Mouse (Mus musculus) lung, postnatal 4 days (tissue): ENCODE measurements at regions not wholly inside any gene's neighbourhood (a gene's known extent, or its start where the extent isn't known, plus 50 kb on each side); places are given as distances from the start of the nearest gene placed in this dataset.

Source experiments
- DNase-seq, 2 experiments: peaks; one replicate each; pipeline ENCODE4 v3.0.0; 2021

- DNase-seq, result no peak
These were observed 189.6 kb upstream of the Nrp1 start for GRCm38 (mm10) chr8:128168819-128169218.

DNA sequence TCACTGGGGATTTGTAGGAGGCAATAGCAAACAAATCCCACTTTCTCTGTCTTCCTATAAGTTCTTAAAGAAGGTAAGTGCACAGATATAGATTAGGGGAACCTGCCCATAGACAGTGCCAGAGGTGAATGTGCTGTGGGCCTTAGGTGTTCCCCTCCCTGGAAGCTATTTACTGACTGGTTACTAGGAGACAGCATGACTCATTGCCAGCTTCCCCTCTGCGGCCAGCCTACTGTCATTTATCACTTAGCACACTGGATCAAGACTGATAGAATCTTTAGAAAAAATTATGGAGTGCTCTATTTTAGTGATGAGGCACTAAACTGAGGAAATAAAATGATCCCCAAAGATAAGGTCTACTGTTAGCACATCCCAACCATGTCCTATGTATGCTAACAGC lies 187.3 kb upstream of the Nrp1 start:
- DNase-seq, result no peak

DNA sequence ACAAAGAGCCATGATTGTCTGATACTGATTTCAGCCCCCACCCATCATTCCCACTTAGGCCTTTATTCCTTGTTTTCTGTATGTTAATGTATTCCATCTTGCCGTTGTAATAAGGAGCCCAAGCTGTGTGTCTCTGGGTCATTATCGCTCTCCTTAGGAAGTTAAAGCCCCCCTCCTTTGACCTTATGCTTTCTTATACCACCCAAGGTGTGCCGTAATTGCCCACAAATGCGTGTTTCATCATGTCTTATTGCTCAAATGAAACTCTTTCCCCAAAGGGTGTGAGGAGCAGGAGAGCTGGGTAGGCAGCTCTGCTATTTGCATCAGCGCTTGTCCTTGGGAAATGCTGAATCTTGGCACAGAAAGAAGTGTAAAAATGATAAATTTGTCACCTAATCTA lies 178.2 kb upstream of the Nrp1 start:
- DNase-seq, result no peak

DNA sequence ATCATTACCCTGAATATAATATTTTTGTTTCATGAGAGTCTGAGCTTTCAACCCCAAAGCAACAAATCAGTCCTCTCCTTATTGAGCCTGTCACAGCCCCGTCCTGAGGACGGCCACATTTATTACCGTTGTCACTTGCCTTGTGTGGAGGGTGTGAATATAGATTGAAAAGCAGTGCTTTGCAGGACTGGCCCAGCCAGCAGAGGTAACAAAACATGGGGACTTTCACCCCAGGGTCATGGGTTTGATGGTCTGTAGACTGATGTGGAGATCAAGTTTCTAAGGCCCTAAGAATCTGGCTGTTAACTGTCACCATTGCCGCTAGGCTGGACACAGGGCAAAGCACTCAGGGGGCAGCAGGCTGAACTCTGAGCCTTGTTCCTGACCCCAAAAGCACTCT lies 175.3 kb upstream of the Nrp1 start:
- DNase-seq, result no peak

DNA sequence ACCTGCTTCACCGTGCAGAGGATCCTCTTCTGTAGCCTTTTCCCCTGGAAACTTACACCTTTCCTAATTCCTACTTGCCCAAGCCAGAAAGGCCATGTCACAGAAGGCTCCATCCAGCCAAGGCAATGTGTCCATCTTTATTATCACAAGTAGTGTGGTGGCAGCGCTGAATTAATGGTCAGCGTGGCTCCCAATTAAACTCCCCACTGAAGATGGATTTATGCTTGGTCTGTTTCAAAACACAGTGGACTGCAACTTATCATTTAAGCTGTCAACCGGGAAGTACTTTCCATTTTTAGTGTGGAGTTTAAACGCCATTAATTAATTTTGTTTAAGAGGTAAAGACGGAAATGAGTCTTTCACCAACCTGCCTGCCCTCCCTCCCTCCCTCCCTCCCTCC lies 170.1 kb upstream of the Nrp1 start:
- no peak for DNase-seq

DNA sequence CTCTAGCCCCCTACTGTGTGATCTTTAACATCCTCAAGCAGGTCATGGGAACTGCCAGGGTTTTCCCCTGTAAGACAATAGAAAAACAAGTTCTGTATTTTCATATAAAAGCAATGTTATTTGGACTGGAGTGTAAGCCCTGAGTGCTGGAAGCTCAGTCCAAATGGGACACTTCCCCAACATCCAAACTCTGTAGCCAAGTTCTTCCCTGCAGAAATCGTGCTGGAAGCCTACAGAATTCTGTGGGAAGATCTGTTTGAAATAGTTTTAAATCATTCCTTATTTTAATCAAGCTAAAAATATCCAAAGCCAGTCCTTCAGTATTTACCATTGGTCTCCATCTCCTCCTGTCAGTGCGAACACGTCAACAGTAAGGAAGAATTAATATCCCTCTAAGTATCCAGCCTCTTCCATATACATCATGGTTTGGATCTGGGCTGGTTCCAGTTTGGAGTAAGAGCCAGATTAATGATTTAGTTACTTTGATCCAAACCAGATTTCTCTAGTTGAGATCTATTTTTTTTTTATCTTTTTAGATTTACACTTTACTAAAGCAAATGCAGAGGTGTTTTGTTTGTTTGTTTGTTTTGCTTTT lies 165.0 kb upstream of the Nrp1 start:
- DNase-seq, result no peak

GRCm38 (mm10) chr8:128200815-128201214 lies 157.6 kb upstream of the Nrp1 start:
- no peak for DNase-seq

GRCm38 (mm10) chr8:128201635-128202034 lies 156.8 kb upstream of the Nrp1 start:
- DNase-seq, result no peak

- DNase-seq, result no peak
These were observed 156.1 kb upstream of the Nrp1 start for GRCm38 (mm10) chr8:128202158-128202886.

DNA sequence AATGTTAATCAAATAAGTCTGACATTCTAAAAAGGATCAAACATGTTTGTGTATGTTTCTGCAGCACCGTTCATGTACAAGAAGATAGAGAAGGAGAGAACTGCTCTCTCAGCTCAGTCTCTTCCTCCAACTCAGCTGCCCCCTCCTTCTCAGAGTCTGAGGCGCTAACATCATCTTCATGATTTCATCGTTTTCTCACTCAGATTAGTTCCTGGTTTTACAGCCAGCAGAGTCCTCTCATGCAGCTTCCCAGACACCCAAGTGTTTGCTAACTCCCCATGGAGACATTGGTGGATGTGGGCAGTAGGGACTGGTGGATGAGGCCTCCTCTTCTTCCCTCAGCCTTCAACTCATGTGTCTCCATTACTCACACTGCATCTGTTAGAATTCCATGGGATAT lies 153.6 kb upstream of the Nrp1 start:
- no peak for DNase-seq

DNA sequence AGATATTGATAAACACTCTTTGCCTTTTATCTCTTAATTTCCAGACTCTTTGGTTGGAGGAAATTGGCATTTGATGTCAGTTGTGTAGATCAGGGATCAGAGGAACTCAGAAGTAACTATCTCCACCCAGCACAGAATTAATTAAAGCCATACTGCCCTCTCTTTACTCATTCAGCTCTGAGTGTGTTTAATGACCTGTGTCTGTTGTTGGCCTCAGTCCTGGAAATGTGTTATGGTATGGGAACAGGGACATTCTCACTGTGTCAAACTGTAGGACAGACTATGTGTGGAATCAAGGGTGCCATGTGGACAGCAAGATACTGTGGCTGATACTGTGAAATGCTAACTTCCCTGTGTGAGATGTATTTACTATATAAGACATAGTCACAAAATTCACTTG lies 151.3 kb upstream of the Nrp1 start:
- DNase-seq, result no peak

DNA sequence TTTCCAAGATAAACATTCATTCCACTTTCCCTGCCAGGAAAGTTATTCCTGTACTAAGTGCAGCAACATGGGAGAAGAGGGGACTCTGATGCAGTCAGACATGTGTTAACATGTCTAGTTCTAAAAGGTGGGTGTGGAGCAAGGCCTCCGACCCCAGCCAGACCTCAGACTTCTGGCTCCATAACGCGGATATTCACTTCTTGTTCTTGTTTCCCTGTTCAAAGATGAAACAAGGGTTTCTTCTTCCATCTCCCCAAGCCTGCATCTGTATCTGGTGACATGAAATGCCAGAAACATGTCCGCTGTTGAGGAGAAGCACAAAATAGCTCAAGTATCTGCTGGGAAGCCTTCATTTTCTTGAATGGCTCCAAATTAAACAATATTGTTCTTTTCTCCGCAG lies 147.6 kb upstream of the Nrp1 start:
- no peak for DNase-seq

- DNase-seq, result no peak
These were observed 146.2 kb upstream of the Nrp1 start for GRCm38 (mm10) chr8:128212223-128212622.

- peak in 1 of 2 experiments; percentile 24 for DNase-seq
These were observed 144.1 kb upstream of the Nrp1 start for GRCm38 (mm10) chr8:128214256-128214655.

DNA sequence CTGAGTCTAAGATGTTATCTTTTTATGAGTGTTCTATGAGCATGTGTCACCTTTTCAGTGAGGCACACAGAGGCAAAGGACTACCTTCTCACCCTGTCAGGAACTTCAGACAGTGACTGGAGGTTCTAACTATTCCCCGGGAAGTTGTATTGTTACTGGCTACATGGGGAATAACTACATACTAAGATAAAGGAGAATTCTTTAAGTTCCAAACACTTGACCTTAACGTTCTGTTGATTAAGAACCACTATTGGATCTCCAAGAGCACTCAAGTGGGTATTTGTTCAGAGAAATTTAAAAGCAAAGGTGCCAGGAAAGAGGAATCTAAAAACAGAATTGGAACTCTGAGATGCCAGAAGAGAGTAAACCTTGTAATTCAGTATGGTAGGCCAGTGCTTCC lies 139.5 kb upstream of the Nrp1 start:
- DNase-seq, result no peak

GRCm38 (mm10) chr8:128219539-128219938 lies 138.9 kb upstream of the Nrp1 start:
- peak; percentile 66 to 75 for DNase-seq

- no peak for DNase-seq
These were observed 135.3 kb upstream of the Nrp1 start for GRCm38 (mm10) chr8:128223092-128223491.

DNA sequence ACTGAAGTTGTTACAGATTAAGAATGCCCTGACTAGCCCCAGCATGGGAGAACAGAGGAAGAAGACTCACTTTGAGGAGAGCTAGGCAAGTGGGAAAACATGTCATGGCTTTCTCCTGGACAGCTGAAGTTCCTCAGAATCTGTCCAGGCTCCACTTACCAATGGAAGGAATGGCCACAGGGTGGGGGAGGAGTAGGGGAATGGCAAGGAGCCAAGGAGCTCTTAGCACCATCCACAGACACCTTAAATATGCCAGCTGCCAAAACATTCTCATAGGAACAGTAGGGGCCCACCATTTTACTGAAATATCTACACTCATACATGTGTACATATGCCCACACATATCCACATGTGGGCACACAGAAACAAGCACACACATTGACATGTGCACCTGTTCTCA lies 134.9 kb upstream of the Nrp1 start:
- peak in 1 of 2 experiments; percentile 28 for DNase-seq

GRCm38 (mm10) chr8:128225123-128225522 lies 133.3 kb upstream of the Nrp1 start:
- DNase-seq, result no peak

GRCm38 (mm10) chr8:128235071-128235470 lies 123.3 kb upstream of the Nrp1 start:
- DNase-seq, result no peak

DNA sequence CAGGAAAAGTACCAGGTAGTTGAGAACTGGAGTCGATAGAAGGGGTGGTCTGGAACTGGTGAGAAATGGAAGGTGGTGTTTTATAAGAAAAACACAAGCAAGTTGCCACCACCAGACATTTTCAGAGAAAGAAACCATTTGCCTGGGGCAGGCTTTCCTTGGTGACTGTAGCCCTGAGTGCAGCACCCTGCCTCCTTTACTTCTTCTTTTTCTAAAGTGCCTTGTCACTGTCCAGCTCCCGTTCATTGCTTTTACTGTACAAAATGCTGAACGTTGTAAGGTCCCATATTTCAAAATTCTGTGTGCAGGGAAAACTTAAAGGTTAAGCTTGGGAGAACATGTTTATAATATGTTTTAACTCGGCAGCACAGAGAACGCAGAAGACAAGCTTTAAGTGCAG lies 122.9 kb upstream of the Nrp1 start:
- no peak for DNase-seq

DNA sequence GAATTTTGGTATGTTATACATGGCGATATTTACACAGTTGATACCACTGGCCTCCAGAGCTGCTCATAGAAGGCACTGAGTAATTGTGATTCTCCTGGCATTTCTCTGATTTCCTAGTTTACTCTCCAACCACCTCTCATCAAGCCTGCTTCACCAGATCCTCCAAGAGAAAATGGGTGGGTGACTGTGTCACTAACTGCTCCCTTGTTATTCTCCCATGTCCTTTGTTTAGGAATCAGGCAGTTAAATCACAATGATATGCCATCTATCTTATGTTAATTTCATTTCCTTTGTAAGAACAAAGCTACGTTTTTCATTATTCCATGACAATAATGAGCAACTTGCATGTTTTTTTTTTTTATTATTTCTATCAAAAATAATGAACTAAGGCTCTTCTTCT lies 122.3 kb upstream of the Nrp1 start:
- DNase-seq, result no peak

GRCm38 (mm10) chr8:128238948-128239347 lies 119.5 kb upstream of the Nrp1 start:
- DNase-seq, result no peak

- no peak for DNase-seq
These were observed 118.6 kb upstream of the Nrp1 start for GRCm38 (mm10) chr8:128239783-128240182.

GRCm38 (mm10) chr8:128241200-128241599 lies 117.2 kb upstream of the Nrp1 start:
- DNase-seq, result no peak
